Mouse (Mus musculus) forebrain, embryonic 14.5 days (tissue): Measurements from ENCODE around the gene Mycn. TPM values are rescaled to one million over a fixed set of nuclear protein-coding genes. Genes with fewer than 3 reads are reported as not detected.

Experiments
- ATAC-seq: fragments of 200-750 bp; cut with Nextera tagmentation; 2 replicates; pipeline ENCODE4 v1.8.0; 2017; ENCODE audit warnings: mild to moderate bottlenecking, moderate library complexity
- DNase-seq: peaks from one replicate; pipeline ENCODE4 v3.0.0-alpha.2; 2015; ENCODE audit warnings: low spot score
- H3K27ac ChIP-seq: fragments of 300-500 bp; sonication (generic); 2 replicates; pipeline ENCODE4 v1.5.1; 2014; ENCODE audit warnings: low read depth, mild to moderate bottlenecking, control low read depth, low read length, moderate library complexity
- H3K27me3 ChIP-seq: fragments of 300-500 bp; sonication (generic); replicated peaks from 2 replicates; pipeline ENCODE4 v1.6.1; 2014; ENCODE audit warnings: low read length, control low read depth, mixed read lengths; ENCODE audit not compliant: control insufficient read depth, insufficient read depth
- H3K36me3 ChIP-seq: fragments of 300-500 bp; sonication (generic); 2 replicates; pipeline ENCODE4 v1.6.1; 2014; ENCODE audit warnings: low read length, control low read depth; ENCODE audit not compliant: control insufficient read depth, insufficient read depth
- H3K4me1 ChIP-seq: fragments of 300-500 bp; sonication (generic); 2 replicates; pipeline ENCODE4 v1.6.1; 2014; ENCODE audit warnings: antibody characterized with exemption, low read length, control low read depth; ENCODE audit not compliant: control insufficient read depth, insufficient read depth
- H3K4me2 ChIP-seq: fragments of 300-500 bp; sonication (generic); 2 replicates; pipeline ENCODE4 v1.6.1; 2014; ENCODE audit warnings: mild to moderate bottlenecking, control low read depth, low read length
- H3K4me3 ChIP-seq: fragments of 300-500 bp; sonication (generic); 2 replicates; pipeline ENCODE4 v1.5.1; 2014; ENCODE audit warnings: low read depth, low read length, control low read depth
- H3K9ac ChIP-seq: fragments of 300-500 bp; sonication (generic); 2 replicates; pipeline ENCODE4 v1.6.1; 2014; ENCODE audit warnings: mild to moderate bottlenecking, low read length, control low read depth, moderate library complexity
- H3K9me3 ChIP-seq: fragments of 300-500 bp; sonication (generic); replicated peaks from 2 replicates; pipeline ENCODE4 v1.6.1; 2016; ENCODE audit warnings: low read length, control low read depth, mixed read lengths; ENCODE audit not compliant: control insufficient read depth
- WGBS: fragments of 180-500 bp; shearing (Covaris S2); extraction: QIAGEN DNeasy Blood & Tissue Kit; methylation state at CpG from one replicate; pipeline ENCODE4 v1.1.7; 2014; 5-methylcytosine and 5-hydroxymethylcytosine counted together
- polyA plus RNA-seq: library from polyadenylated mRNA; unstranded; fragments of >200 nt; fragmentation: Nextera tagmentation; extraction: Ambion mirVana; gene quantifications from 2 replicates; pipeline ENCODE4 v1.2.1, GENCODE M21; 2014

Gene Mycn
- polyA plus RNA-seq, 1 experiment from 2014 or later = 103 TPM

GRCm38 (mm10) chr12:12937088-12937487 is 4.6 kb downstream of the Mycn start:
- H3K27ac ChIP-seq = peak overlapping the region; percentile 99; the same call in 1 of the 2 replicates
- no peaks in the 10 kb centered on the region for H3K27me3 ChIP-seq
- ATAC-seq (no peak), DNase-seq (peak; percentile 8)
- peaks cover 2% of the 10 kb centered on the region; the same call in 1 of the 2 replicates for H3K4me1 ChIP-seq
- H3K9ac ChIP-seq = peak overlapping the region; percentile 98
- peak overlapping the region; percentile 90 for H3K4me3 ChIP-seq
- peaks cover 51% of the 10 kb centered on the region for H3K36me3 ChIP-seq
- no peaks in the 10 kb centered on the region for H3K9me3 ChIP-seq
- peak overlapping the region; percentile 90 for H3K4me2 ChIP-seq
- 48% methylated on average over 30 of the region's 30 CpGs for WGBS

DNA sequence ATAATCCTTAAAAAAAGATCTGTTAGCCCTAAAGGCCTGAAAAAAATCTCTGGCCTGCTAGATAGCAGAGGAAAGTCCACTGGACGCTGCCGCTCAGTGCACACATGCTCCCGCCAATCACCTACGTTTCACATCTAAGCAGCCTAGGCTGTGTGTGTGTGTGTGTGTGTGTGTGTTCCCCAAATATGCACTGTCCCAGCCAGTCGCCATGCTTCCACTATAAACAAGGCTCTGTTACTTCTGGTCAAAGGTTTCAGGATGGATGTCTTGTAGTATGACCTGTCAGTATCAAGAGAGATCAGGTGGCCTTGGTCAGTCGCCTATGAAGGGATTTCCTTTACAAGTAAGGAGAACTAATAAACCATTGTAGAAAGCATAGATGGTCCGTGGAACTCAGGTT is 9.5 kb downstream of the Mycn start:
- H3K4me1 ChIP-seq = peaks cover 1% of the 10 kb centered on the region; the same call in 1 of the 2 replicates
- no peaks in the 10 kb centered on the region for H3K27me3 ChIP-seq
- no peak for DNase-seq
- no peak for ATAC-seq
- no peaks in the 10 kb centered on the region for H3K9me3 ChIP-seq
- WGBS = 81% methylated on average over 7 of the region's 7 CpGs
- H3K4me3 ChIP-seq = no peak overlapping the region
- peaks cover 34% of the 10 kb centered on the region for H3K36me3 ChIP-seq
- no peak overlapping the region for H3K9ac ChIP-seq
- no peak overlapping the region for H3K4me2 ChIP-seq
- H3K27ac ChIP-seq = no peak overlapping the region

DNA sequence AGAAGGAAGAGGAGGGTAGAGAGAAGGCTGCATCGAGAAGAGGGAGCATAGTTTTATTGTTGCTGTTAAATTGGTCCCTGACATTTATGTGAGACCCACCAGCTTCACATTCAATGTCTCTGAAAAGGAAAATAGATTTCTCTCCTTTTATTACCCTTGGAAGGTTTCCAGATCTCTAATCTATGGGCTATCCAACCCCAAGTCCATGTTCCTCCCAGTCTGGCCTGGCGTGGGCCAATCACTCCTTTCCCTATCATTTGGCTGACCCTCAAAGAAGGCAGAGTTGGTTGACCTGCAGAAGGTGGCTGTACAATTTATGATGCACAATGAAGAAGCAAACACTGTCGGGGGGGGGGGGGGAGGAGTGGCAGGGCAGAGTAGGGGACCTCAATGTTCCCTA is 13.5 kb downstream of the Mycn start:
- no peak overlapping the region for H3K27ac ChIP-seq
- 71% methylated on average over 3 of the region's 3 CpGs for WGBS
- no peaks in the 10 kb centered on the region for H3K36me3 ChIP-seq
- no peaks in the 10 kb centered on the region for H3K27me3 ChIP-seq
- H3K4me3 ChIP-seq = no peak overlapping the region
- no peaks in the 10 kb centered on the region for H3K9me3 ChIP-seq
- ATAC-seq (no peak), DNase-seq (no peak)
- no peak overlapping the region for H3K9ac ChIP-seq
- no peaks in the 10 kb centered on the region; the same call in 1 of the 2 replicates for H3K4me1 ChIP-seq
- no peak overlapping the region for H3K4me2 ChIP-seq

DNA sequence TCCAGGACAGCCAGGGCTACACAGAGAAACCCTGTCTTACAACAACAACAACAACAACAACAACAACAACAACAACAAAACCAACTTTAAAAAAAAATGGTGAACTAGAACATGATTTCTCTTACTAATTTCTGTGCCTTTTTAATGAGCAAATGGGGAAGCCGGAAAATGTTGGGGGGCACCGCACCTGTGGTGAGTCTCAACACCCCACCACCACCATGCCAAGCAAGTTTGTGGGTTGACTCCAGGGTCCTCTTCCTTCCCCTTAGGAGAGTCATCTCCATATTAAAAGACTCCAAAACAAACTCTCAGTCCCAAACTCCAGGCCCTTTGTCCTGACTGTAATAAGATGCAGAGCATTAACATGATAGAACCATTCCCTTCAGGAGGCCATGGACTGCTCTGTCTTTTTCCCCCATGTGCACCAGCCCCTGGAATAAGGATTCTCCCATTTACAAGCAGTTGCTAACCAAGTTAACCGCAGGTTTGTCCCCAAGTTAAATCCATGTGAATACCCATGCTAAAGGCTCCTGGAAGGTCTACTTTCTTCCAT is 14.7 kb downstream of the Mycn start:
- Histone ChIP-seq H3K27ac (no peak overlapping the region), H3K9me3 (no peaks in the 10 kb centered on the region), H3K9ac (no peak overlapping the region), H3K36me3 (no peaks in the 10 kb centered on the region), H3K27me3 (no peaks in the 10 kb centered on the region), H3K4me3 (no peak overlapping the region), H3K4me2 (no peak overlapping the region), H3K4me1 (no peaks in the 10 kb centered on the region; the same call in 1 of the 2 replicates)
- ATAC-seq = no peak
- no peak for DNase-seq
- WGBS = 64% methylated on average over 3 of the region's 3 CpGs

- no peaks in the 10 kb centered on the region; the same call in 1 of the 2 replicates for H3K4me1 ChIP-seq
- DNase-seq = no peak
- ATAC-seq = no peak
- H3K27me3 ChIP-seq = no peaks in the 10 kb centered on the region
- no peak overlapping the region for H3K4me3 ChIP-seq
- no peak overlapping the region for H3K9ac ChIP-seq
- no peak overlapping the region for H3K4me2 ChIP-seq
- no peaks in the 10 kb centered on the region for H3K36me3 ChIP-seq
- no peak overlapping the region for H3K27ac ChIP-seq
- WGBS = 58% methylated on average over 3 of the region's 3 CpGs
- H3K9me3 ChIP-seq = no peaks in the 10 kb centered on the region
Measured at GRCm38 (mm10) chr12:12924446-12924845, 17.3 kb downstream of the Mycn start.

- no peaks in the 10 kb centered on the region for H3K4me1 ChIP-seq
- no peak overlapping the region for H3K9ac ChIP-seq
- DNase-seq (no peak), ATAC-seq (no peak)
- H3K9me3 ChIP-seq = no peaks in the 10 kb centered on the region
- H3K4me2 ChIP-seq = no peak overlapping the region
- no peaks in the 10 kb centered on the region for H3K36me3 ChIP-seq
- 35% methylated on average over 12 of the region's 12 CpGs for WGBS
- H3K27me3 ChIP-seq = no peaks in the 10 kb centered on the region
- H3K4me3 ChIP-seq = no peak overlapping the region
- H3K27ac ChIP-seq = no peak overlapping the region
Measured at GRCm38 (mm10) chr12:12920166-12921157, 21.3 kb downstream of the Mycn start.

GRCm38 (mm10) chr12:12916298-12916697 is 25.4 kb downstream of the Mycn start:
- ATAC-seq (no peak), DNase-seq (no peak)
- H3K36me3 ChIP-seq = no peaks in the 10 kb centered on the region
- 51% methylated on average over 9 of the region's 9 CpGs for WGBS
- no peaks in the 10 kb centered on the region for H3K9me3 ChIP-seq
- no peaks in the 10 kb centered on the region for H3K27me3 ChIP-seq
- H3K9ac ChIP-seq = peak overlapping the region; percentile 32; the same call in 1 of the 2 replicates
- H3K27ac ChIP-seq = no peak overlapping the region
- no peak overlapping the region for H3K4me2 ChIP-seq
- no peak overlapping the region for H3K4me3 ChIP-seq
- H3K4me1 ChIP-seq = no peaks in the 10 kb centered on the region

DNA sequence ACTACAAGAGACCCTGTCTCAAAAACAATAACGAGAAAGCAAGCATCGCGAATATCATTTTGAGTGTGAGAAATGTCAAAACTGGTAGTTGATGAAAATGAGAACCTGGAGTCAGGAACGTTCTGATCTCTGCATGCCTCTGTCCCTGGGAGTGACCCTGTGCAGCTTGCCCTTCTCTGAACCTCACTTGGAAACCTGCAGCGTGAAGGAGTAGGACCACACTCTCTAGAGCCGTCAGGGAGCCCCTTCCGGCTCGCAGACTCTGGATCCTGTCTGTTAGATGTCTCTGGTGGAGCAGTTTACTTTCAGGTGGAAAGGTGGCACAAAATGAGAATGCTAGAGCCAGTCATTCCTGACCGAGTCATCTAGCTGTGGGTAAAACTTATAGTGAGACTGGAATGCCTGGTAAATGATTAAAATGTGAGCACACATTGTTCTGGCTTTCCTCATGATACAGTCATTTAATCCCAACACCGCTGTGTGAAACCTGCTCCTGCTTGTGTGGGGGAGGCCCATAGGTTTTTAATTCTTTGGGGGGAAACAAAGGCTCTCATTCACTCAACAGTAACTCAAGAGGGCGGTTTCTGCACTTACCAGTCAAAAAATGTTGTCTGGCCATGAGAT is 31.2 kb downstream of the Mycn start:
- no peak overlapping the region for H3K4me3 ChIP-seq
- H3K27ac ChIP-seq = no peak overlapping the region
- H3K36me3 ChIP-seq = no peaks in the 10 kb centered on the region
- H3K4me2 ChIP-seq = no peak overlapping the region
- DNase-seq = no peak
- H3K9ac ChIP-seq = no peak overlapping the region
- 78% methylated on average over 11 of the region's 11 CpGs for WGBS
- H3K27me3 ChIP-seq = no peaks in the 10 kb centered on the region
- H3K4me1 ChIP-seq = peaks cover 21% of the 10 kb centered on the region
- ATAC-seq = no peak
- no peaks in the 10 kb centered on the region for H3K9me3 ChIP-seq
